Mouse (Mus musculus) c-Kit-positive CD71-positive TER-119-negative erythroid progenitor cells, embryonic 14.5 days (primary cell): ENCODE data around the gene Draxin.

ENCODE experiments used
- DNase-seq: peaks from one replicate; pipeline ENCODE4 v3.0.0-alpha.2; 2013; ENCODE audit warnings: low read depth

The Draxin gene

GRCm38 (mm10) chr4:148083176-148083899, 47.2 kb downstream of the Draxin start:
- DNase-seq = no peak

GRCm38 (mm10) chr4:148082257-148083044, 48.0 kb downstream of the Draxin start:
- peak; percentile 77 for DNase-seq

- DNase-seq = no peak
Measured at GRCm38 (mm10) chr4:148081201-148081600, 49.3 kb downstream of the Draxin start.

- no peak for DNase-seq
Measured at GRCm38 (mm10) chr4:148080597-148080973, 49.9 kb downstream of the Draxin start.

- DNase-seq = no peak
Measured at GRCm38 (mm10) chr4:148079944-148080596, 50.4 kb downstream of the Draxin start.

GRCm38 (mm10) chr4:148079212-148079611, 51.3 kb downstream of the Draxin start:
- no peak for DNase-seq

GRCm38 (mm10) chr4:148075881-148076280, 54.6 kb downstream of the Draxin start:
- no peak for DNase-seq

DNA sequence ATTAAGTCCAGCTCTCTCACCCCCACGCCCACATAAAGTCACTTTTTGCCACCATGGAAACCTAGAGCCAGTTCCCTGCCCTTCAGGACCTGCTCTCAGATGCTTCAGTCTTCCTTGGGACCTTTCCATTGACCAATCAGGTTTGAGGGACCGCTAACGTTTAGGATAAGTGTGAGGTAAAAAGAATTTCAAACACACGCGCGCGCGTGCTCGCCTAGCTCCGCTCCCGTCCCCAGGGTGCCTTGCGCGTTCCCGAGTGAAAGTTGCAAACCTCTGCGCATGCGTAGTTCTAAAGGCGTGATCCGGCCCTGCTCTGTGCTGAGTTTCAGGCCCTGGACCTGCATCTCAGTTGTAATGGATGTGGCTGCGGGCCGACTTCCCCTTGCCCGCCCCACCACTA, 55.2 kb downstream of the Draxin start:
- peak; percentile 50 for DNase-seq

- DNase-seq = no peak
Measured at GRCm38 (mm10) chr4:148074521-148075189, 55.8 kb downstream of the Draxin start.

DNA sequence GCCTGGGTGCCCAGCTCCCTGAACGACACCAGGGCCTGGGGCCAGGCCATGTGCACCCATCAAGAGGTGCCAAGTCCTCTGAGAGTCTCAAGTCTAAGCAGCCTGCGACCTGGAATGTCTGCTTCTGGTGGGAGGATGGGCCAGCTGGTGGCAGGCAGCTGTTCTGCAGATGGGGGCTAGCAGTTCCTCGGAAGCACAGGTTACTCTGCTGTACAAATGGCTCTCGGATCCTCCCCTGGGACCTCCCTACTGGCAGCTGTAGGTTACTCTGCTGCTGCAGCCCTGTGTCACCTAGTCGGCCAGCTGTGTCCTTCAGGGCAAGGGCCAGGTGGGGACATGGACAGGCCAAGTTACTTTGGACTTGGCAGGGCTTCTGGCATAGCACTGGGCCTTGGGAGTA, 59.0 kb downstream of the Draxin start:
- DNase-seq = no peak

DNA sequence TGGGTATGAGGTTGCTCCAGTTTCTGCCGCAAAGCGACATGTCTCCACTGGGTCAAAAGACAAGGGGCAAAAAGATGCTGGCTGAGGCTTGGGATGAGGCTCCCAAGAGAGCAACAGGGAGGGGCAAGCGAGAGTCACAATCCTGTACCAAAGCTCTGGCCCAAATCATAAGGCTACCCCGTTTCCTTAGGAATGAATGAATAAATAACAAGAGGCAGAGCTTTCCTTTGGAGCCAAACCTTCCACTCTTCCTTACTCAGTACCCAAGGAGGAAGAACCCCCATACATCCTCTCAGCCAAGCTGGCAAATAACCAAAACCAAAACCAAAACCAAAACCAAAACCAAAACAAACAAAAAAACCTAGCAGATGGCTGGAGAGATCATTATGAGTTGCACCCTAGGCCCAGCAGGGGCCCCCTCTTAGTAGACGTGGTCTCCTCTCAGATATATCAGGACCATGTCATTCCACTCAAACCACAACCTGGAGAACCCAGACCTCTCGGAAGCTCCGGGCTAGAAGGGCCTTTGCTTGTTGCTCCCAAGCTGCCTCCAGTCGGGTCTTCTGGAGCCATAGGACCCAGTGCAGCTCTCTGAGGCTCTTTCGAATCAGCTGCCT, 60.8 kb downstream of the Draxin start:
- no peak for DNase-seq

DNA sequence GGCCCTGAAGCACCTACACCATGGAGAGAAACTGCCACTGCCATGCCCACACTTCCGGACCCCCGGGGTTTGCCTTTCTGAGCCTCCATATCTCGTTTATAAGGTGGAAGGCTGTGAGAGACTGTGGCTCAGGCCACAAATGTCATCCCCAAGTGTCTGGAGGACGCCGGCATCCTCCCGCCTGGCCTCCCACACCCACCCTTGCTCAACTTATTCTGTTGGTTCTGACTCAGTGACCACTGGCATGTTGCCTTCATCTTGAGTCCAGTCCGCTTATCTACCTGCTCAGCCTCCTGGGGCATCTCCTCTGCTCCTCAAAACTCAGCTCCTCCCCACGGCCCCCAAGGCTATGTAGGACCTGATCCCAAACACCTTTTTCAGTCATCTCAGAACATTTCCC, 63.2 kb downstream of the Draxin start:
- no peak for DNase-seq

DNA sequence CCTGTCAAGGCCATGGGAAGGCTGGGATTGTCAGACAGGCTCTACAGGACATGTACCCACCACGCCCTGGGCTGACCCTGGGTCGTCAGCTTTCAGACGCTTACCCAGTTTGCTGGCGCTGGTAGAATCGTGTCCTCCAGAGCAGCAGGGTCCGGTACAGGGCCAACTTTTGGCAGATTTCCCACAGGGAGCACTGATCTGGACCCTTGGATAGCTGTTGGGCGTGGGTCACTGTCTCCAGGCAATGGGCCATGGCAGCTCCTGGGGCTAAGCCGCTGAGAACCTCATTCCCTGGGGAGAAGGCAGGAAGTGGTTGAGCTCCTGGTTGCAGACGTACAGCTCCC, 64.1 kb downstream of the Draxin start:
- no peak for DNase-seq

GRCm38 (mm10) chr4:148065702-148066400, 64.6 kb downstream of the Draxin start:
- DNase-seq = no peak

DNA sequence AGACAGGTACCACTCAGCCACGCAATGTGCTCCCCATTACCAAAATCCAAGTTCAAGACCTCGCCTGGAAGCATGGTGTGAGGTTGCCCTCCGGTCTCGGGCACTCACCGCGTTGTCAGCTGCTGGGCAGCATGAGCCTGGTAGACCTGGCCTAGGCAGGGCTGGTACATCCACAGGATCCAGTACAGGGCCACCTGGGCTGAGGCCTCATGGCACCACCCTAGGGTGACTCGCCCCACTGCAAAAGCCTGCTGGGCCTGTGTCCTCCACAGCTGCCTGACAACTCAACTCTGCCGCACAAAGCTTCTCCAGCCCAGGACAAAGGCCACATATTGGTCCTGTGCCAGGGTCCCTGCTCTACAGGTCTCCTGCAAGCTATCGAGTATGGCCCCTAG, 69.4 kb downstream of the Draxin start:
- no peak for DNase-seq

- DNase-seq = no peak
Measured at GRCm38 (mm10) chr4:148060120-148061085, 70.1 kb downstream of the Draxin start.

- no peak for DNase-seq
Measured at GRCm38 (mm10) chr4:148058993-148059392, 71.5 kb downstream of the Draxin start.

- no peak for DNase-seq
Measured at GRCm38 (mm10) chr4:148058218-148058819, 72.2 kb downstream of the Draxin start.

DNA sequence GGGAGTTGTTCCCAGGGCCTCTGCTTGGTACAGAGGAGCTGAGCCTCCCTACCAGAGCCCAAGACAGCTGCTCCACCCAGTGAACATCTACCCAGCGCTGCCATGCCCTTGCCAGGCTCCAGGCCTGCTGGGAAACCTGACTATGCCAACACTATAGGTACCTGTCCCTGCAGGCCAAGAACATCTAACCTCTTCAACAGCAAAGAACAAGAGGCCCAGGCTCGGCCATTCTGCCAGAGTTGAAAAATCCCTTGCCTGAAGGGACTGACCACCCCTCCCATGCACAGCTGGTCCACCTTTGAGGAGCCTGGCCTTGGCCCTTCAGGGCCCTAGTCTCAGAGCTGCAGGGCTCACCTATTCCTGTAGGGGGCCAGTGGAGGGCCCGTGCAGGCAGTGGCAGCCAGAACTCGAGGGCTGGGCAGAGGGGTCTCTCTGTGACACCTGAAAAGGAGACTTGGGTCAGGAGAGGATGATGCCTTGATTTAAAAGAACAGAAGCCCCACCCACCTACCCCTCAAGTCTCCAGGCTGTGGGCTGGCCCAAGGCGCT, 72.8 kb downstream of the Draxin start:
- no peak for DNase-seq

GRCm38 (mm10) chr4:148056801-148057200, 73.7 kb downstream of the Draxin start:
- DNase-seq = no peak
